Mouse (Mus musculus): ENCODE measurements at regions not wholly inside any gene's neighbourhood (a gene's known extent, or its start where the extent isn't known, plus 50 kb on each side); places are given as distances from the start of the nearest gene placed in this dataset.
A peak's percentile ranks its signal among the peaks of the same experiment; 100 is the strongest.

GRCm38 (mm10) chr1:77073071-77073470 is 441.8 kb downstream of the Epha4 start:
- no peak for DNase-seq (ENCODE audit: low spot score)

GRCm38 (mm10) chr1:77074926-77075885 is 439.7 kb downstream of the Epha4 start:
- H3K4me1 ChIP-seq (replicated peaks; ENCODE audit: control insufficient read depth, insufficient read depth), result 0 out of 2 replicates have a peak, but pooled peaks cover 2% of the 10 kb centered on the region
- H3K9me3 ChIP-seq (ENCODE audit: control insufficient read depth, low read length), result no peaks in the 10 kb centered on the region
- WGBS, result 64% methylated on average over 13 of the region's 13 CpGs
- H3K4me3 ChIP-seq (ENCODE audit: low read depth, low read length), result no peak overlapping the region
- H3K27ac ChIP-seq (replicated peaks), result no peak overlapping the region
- H3K4me2 ChIP-seq (replicated peaks; ENCODE audit: low read depth), result no peak overlapping the region
- no peaks in the 10 kb centered on the region for H3K36me3 ChIP-seq (ENCODE audit: control insufficient read depth, insufficient read depth, low read length)
- no peak for TF ChIP-seq EP300 (optimal IDR thresholded peaks at IDR 0.05)
- TF ChIP-seq CTCF (IDR thresholded peaks at IDR 0.05; ENCODE audit: low read depth), result no peak
- ATAC-seq (ENCODE audit: low FRiP score, low TSS enrichment), result no peak
- no peak overlapping the region for H3K9ac ChIP-seq (ENCODE audit: low read length)
- DNase-seq (ENCODE audit: low spot score), result no peak
- H3K27me3 ChIP-seq (ENCODE audit: control insufficient read depth, insufficient read depth, low read length), result no peaks in the 10 kb centered on the region

More at GRCm38 (mm10) chr1:77073071-77073470, 441.8 kb downstream of the Epha4 start:
- 52% methylated on average over 1 of the region's 1 CpGs for WGBS
- Histone ChIP-seq H3K4me3 (ENCODE audit: low read depth, low read length) (no peak overlapping the region), H3K4me2 (replicated peaks; ENCODE audit: low read depth) (no peak overlapping the region), H3K9ac (ENCODE audit: low read length) (no peak overlapping the region), H3K9me3 (ENCODE audit: control insufficient read depth, low read length) (no peaks in the 10 kb centered on the region), H3K4me1 (replicated peaks; ENCODE audit: control insufficient read depth, insufficient read depth) (0 out of 2 replicates have a peak, but pooled peaks cover 2% of the 10 kb centered on the region), H3K36me3 (ENCODE audit: control insufficient read depth, insufficient read depth, low read length) (no peaks in the 10 kb centered on the region), H3K27ac (replicated peaks) (no peak overlapping the region), H3K27me3 (ENCODE audit: control insufficient read depth, insufficient read depth, low read length) (no peaks in the 10 kb centered on the region)
- no peak for ATAC-seq (ENCODE audit: low FRiP score, low TSS enrichment)
- no peak for TF ChIP-seq EP300 (optimal IDR thresholded peaks at IDR 0.05)
- TF ChIP-seq CTCF (IDR thresholded peaks at IDR 0.05; ENCODE audit: low read depth), result no peak

- Histone ChIP-seq H3K9me3 (ENCODE audit: control insufficient read depth, low read length) (no peaks in the 10 kb centered on the region), H3K9ac (ENCODE audit: low read length) (no peak overlapping the region), H3K4me1 (replicated peaks; ENCODE audit: control insufficient read depth, insufficient read depth) (no peaks in the 10 kb centered on the region), H3K27me3 (ENCODE audit: control insufficient read depth, insufficient read depth, low read length) (no peaks in the 10 kb centered on the region), H3K36me3 (ENCODE audit: control insufficient read depth, insufficient read depth, low read length) (no peaks in the 10 kb centered on the region), H3K27ac (replicated peaks) (no peak overlapping the region), H3K4me3 (ENCODE audit: low read depth, low read length) (no peak overlapping the region), H3K4me2 (replicated peaks; ENCODE audit: low read depth) (no peak overlapping the region)
- DNase-seq (ENCODE audit: low spot score), result no peak
- WGBS, result 36% methylated on average over 5 of the region's 5 CpGs
- no peak for ATAC-seq (ENCODE audit: low FRiP score, low TSS enrichment)
- TF ChIP-seq CTCF (IDR thresholded peaks at IDR 0.05; ENCODE audit: low read depth), result no peak
- no peak for TF ChIP-seq EP300 (optimal IDR thresholded peaks at IDR 0.05)
These were observed 434.1 kb downstream of the Epha4 start for GRCm38 (mm10) chr1:77080767-77081166.

- no peaks in the 10 kb centered on the region for H3K4me1 ChIP-seq (replicated peaks; ENCODE audit: control insufficient read depth, insufficient read depth)
- H3K36me3 ChIP-seq (ENCODE audit: control insufficient read depth, insufficient read depth, low read length), result no peaks in the 10 kb centered on the region
- no peaks in the 10 kb centered on the region for H3K27me3 ChIP-seq (ENCODE audit: control insufficient read depth, insufficient read depth, low read length)
- H3K4me3 ChIP-seq (ENCODE audit: low read depth, low read length), result no peak overlapping the region
- H3K4me2 ChIP-seq (replicated peaks; ENCODE audit: low read depth), result no peak overlapping the region
- WGBS, result 61% methylated on average over 7 of the region's 7 CpGs
- DNase-seq (ENCODE audit: low spot score) (peak; percentile 27), ATAC-seq (ENCODE audit: low FRiP score, low TSS enrichment) (no peak)
- H3K27ac ChIP-seq (replicated peaks), result no peak overlapping the region
- no peak overlapping the region for H3K9ac ChIP-seq (ENCODE audit: low read length)
- TF ChIP-seq CTCF (IDR thresholded peaks at IDR 0.05; ENCODE audit: low read depth) (peak; percentile 68), EP300 (optimal IDR thresholded peaks at IDR 0.05) (no peak)
- no peaks in the 10 kb centered on the region for H3K9me3 ChIP-seq (ENCODE audit: control insufficient read depth, low read length)
These were observed 433.2 kb downstream of the Epha4 start for GRCm38 (mm10) chr1:77081660-77082059.

- H3K4me1 ChIP-seq (replicated peaks; ENCODE audit: control insufficient read depth, insufficient read depth), result no peaks in the 10 kb centered on the region
- H3K9me3 ChIP-seq (ENCODE audit: control insufficient read depth, low read length), result no peaks in the 10 kb centered on the region
- no peak for TF ChIP-seq EP300 (optimal IDR thresholded peaks at IDR 0.05)
- TF ChIP-seq CTCF (IDR thresholded peaks at IDR 0.05; ENCODE audit: low read depth), result no peak
- no peaks in the 10 kb centered on the region for H3K36me3 ChIP-seq (ENCODE audit: control insufficient read depth, insufficient read depth, low read length)
- no peak overlapping the region for H3K9ac ChIP-seq (ENCODE audit: low read length)
- no peaks in the 10 kb centered on the region for H3K27me3 ChIP-seq (ENCODE audit: control insufficient read depth, insufficient read depth, low read length)
- 84% methylated on average over 3 of the region's 3 CpGs for WGBS
- ATAC-seq (ENCODE audit: low FRiP score, low TSS enrichment) (no peak), DNase-seq (ENCODE audit: low spot score) (no peak)
- H3K27ac ChIP-seq (replicated peaks), result no peak overlapping the region
- H3K4me2 ChIP-seq (replicated peaks; ENCODE audit: low read depth), result no peak overlapping the region
- no peak overlapping the region for H3K4me3 ChIP-seq (ENCODE audit: low read depth, low read length)
These were observed 432.5 kb downstream of the Epha4 start for GRCm38 (mm10) chr1:77082410-77082809.

GRCm38 (mm10) chr1:77093551-77093950 is 421.3 kb downstream of the Epha4 start:
- Histone ChIP-seq H3K4me2 (replicated peaks; ENCODE audit: low read depth) (no peak overlapping the region), H3K36me3 (ENCODE audit: control insufficient read depth, insufficient read depth, low read length) (no peaks in the 10 kb centered on the region), H3K27ac (replicated peaks) (no peak overlapping the region), H3K4me1 (replicated peaks; ENCODE audit: control insufficient read depth, insufficient read depth) (no peaks in the 10 kb centered on the region), H3K4me3 (ENCODE audit: low read depth, low read length) (no peak overlapping the region), H3K9ac (ENCODE audit: low read length) (no peak overlapping the region), H3K27me3 (ENCODE audit: control insufficient read depth, insufficient read depth, low read length) (no peaks in the 10 kb centered on the region), H3K9me3 (ENCODE audit: control insufficient read depth, low read length) (no peaks in the 10 kb centered on the region)
- TF ChIP-seq EP300 (optimal IDR thresholded peaks at IDR 0.05), result no peak
- TF ChIP-seq CTCF (IDR thresholded peaks at IDR 0.05; ENCODE audit: low read depth), result no peak
- 38% methylated on average over 2 of the region's 2 CpGs for WGBS
- ATAC-seq (ENCODE audit: low FRiP score, low TSS enrichment), result no peak
- DNase-seq (ENCODE audit: low spot score), result no peak

All from stomach, postnatal 0 days (tissue).